Mouse (Mus musculus) limb, embryonic 11.5 days (tissue): ENCODE measurements at regions not wholly inside any gene's neighbourhood (a gene's known extent, or its start where the extent isn't known, plus 50 kb on each side); places are given as distances from the start of the nearest gene placed in this dataset.

Experiments used
- ATAC-seq: fragments of 200-750 bp; cut with Nextera tagmentation; 2 replicates; pipeline ENCODE4 v1.8.0; 2017; ENCODE audit warnings: low read depth; ENCODE audit not compliant: insufficient number of reproducible peaks, low FRiP score, low TSS enrichment
- DNase-seq: peaks from one replicate; pipeline ENCODE4 v3.0.0-alpha.2; 2015; ENCODE audit warnings: low spot score
- H3K27ac ChIP-seq: fragments of 300-500 bp; sonication (generic); replicated peaks from 2 replicates; pipeline ENCODE4 v1.5.1; 2014; ENCODE audit warnings: low read depth, mild to moderate bottlenecking, low read length
- H3K27me3 ChIP-seq: fragments of 300-500 bp; sonication (generic); 2 replicates; pipeline ENCODE4 v1.6.1; 2014; ENCODE audit warnings: mild to moderate bottlenecking, low read length, mixed read lengths; ENCODE audit not compliant: control insufficient read depth, insufficient read depth
- H3K36me3 ChIP-seq: fragments of 300-500 bp; sonication (generic); 2 replicates; pipeline ENCODE4 v1.6.1; 2014; ENCODE audit warnings: mild to moderate bottlenecking, low read length, moderate library complexity, mixed read lengths; ENCODE audit not compliant: control insufficient read depth, insufficient read depth
- H3K4me1 ChIP-seq: fragments of 300-500 bp; sonication (generic); 2 replicates; pipeline ENCODE4 v1.6.1; 2014; ENCODE audit warnings: low read length, mixed read lengths; ENCODE audit not compliant: control insufficient read depth, insufficient read depth
- H3K4me2 ChIP-seq: fragments of 300-500 bp; sonication (generic); 2 replicates; pipeline ENCODE4 v1.6.1; 2014; ENCODE audit warnings: low read depth, mild to moderate bottlenecking, moderate library complexity; ENCODE audit not compliant: severe bottlenecking
- H3K4me3 ChIP-seq: fragments of 300-500 bp; sonication (generic); 2 replicates; pipeline ENCODE4 v1.5.1; 2014; ENCODE audit warnings: low read depth, low read length
- H3K9ac ChIP-seq: fragments of 300-500 bp; sonication (generic); 2 replicates; pipeline ENCODE4 v1.6.1; 2014; ENCODE audit warnings: mild to moderate bottlenecking, low read length
- H3K9me3 ChIP-seq: fragments of 300-500 bp; sonication (generic); 2 replicates; pipeline ENCODE4 v1.6.1; 2016; ENCODE audit warnings: low read length; ENCODE audit not compliant: control insufficient read depth
- WGBS: fragments of 180-500 bp; shearing (Covaris S2); extraction: QIAGEN DNeasy Blood & Tissue Kit; methylation state at CpG from one replicate; pipeline ENCODE4 v1.1.7; 2014; 5-methylcytosine and 5-hydroxymethylcytosine counted together

GRCm38 (mm10) chr16:29734738-29735250 lies 155.7 kb downstream of the Opa1 start:
- peak overlapping the region; percentile 84 for H3K27ac ChIP-seq
- H3K27me3 ChIP-seq, result no peaks in the 10 kb centered on the region
- DNase-seq, result peak; percentile 85
- peak overlapping the region; percentile 35 for H3K4me2 ChIP-seq
- WGBS, result under 1% methylated on average over 11 of the region's 12 CpGs
- H3K4me3 ChIP-seq, result no peak overlapping the region
- H3K9me3 ChIP-seq, result no peaks in the 10 kb centered on the region
- peak; percentile 80 for ATAC-seq
- no peak overlapping the region for H3K9ac ChIP-seq
- H3K36me3 ChIP-seq, result no peaks in the 10 kb centered on the region
- peaks cover 39% of the 10 kb centered on the region for H3K4me1 ChIP-seq

- peak overlapping the region; percentile 35 for H3K4me2 ChIP-seq
- ATAC-seq, result peak; percentile 46
- 4% methylated on average over 12 of the region's 12 CpGs for WGBS
- no peak overlapping the region for H3K4me3 ChIP-seq
- H3K36me3 ChIP-seq, result no peaks in the 10 kb centered on the region
- DNase-seq, result peak; percentile 61
- H3K9me3 ChIP-seq, result no peaks in the 10 kb centered on the region
- no peak overlapping the region for H3K9ac ChIP-seq
- peaks cover 33% of the 10 kb centered on the region for H3K4me1 ChIP-seq
- H3K27me3 ChIP-seq, result no peaks in the 10 kb centered on the region
- H3K27ac ChIP-seq, result peak overlapping the region; percentile 81
Observed at GRCm38 (mm10) chr16:29735371-29736008, 156.4 kb downstream of the Opa1 start.

- no peak overlapping the region for H3K9ac ChIP-seq
- no peaks in the 10 kb centered on the region for H3K9me3 ChIP-seq
- H3K4me1 ChIP-seq, result peaks cover 33% of the 10 kb centered on the region
- WGBS, result 42% methylated on average over 9 of the region's 9 CpGs
- H3K4me2 ChIP-seq, result no peak overlapping the region
- no peaks in the 10 kb centered on the region for H3K27me3 ChIP-seq
- H3K4me3 ChIP-seq, result no peak overlapping the region
- no peaks in the 10 kb centered on the region for H3K36me3 ChIP-seq
- ATAC-seq (no peak), DNase-seq (no peak)
- H3K27ac ChIP-seq, result no peak overlapping the region
Observed at GRCm38 (mm10) chr16:29736211-29736610, 157.1 kb downstream of the Opa1 start.

- WGBS, result 84% methylated on average over 9 of the region's 9 CpGs
Observed at GRCm38 (mm10) chr16:29738075-29738474, 158.9 kb downstream of the Opa1 start.

GRCm38 (mm10) chr16:29742497-29743230 lies 163.5 kb downstream of the Opa1 start:
- no peak overlapping the region for H3K4me3 ChIP-seq
- DNase-seq (no peak), ATAC-seq (no peak)
- no peak overlapping the region for H3K4me2 ChIP-seq
- no peaks in the 10 kb centered on the region for H3K36me3 ChIP-seq
- H3K9ac ChIP-seq, result no peak overlapping the region
- WGBS, result 12% methylated on average over 14 of the region's 14 CpGs
- H3K4me1 ChIP-seq, result peaks cover 13% of the 10 kb centered on the region
- H3K27ac ChIP-seq, result no peak overlapping the region
- no peaks in the 10 kb centered on the region for H3K9me3 ChIP-seq
- no peaks in the 10 kb centered on the region for H3K27me3 ChIP-seq

More at GRCm38 (mm10) chr16:29738075-29738474, 158.9 kb downstream of the Opa1 start:
- Histone ChIP-seq H3K27me3 (no peaks in the 10 kb centered on the region), H3K4me1 (peaks cover 39% of the 10 kb centered on the region), H3K4me3 (no peak overlapping the region), H3K27ac (no peak overlapping the region), H3K9me3 (no peaks in the 10 kb centered on the region), H3K36me3 (no peaks in the 10 kb centered on the region), H3K4me2 (no peak overlapping the region), H3K9ac (no peak overlapping the region)
- ATAC-seq (no peak), DNase-seq (no peak)

- Histone ChIP-seq H3K4me2 (no peak overlapping the region), H3K27ac (no peak overlapping the region), H3K4me3 (no peak overlapping the region), H3K4me1 (peaks cover 13% of the 10 kb centered on the region), H3K27me3 (no peaks in the 10 kb centered on the region), H3K9ac (no peak overlapping the region), H3K9me3 (no peaks in the 10 kb centered on the region), H3K36me3 (no peaks in the 10 kb centered on the region)
- WGBS, result 91% methylated on average over 5 of the region's 5 CpGs
- ATAC-seq, result no peak
- DNase-seq, result no peak
Observed at GRCm38 (mm10) chr16:29745486-29745885, 166.4 kb downstream of the Opa1 start.

GRCm38 (mm10) chr16:29746245-29746644 lies 167.1 kb downstream of the Opa1 start:
- no peaks in the 10 kb centered on the region for H3K36me3 ChIP-seq
- no peak overlapping the region for H3K4me2 ChIP-seq
- ATAC-seq (peak; percentile 56; the same call in 1 of the 2 replicates), DNase-seq (no peak)
- H3K4me1 ChIP-seq, result peaks cover 13% of the 10 kb centered on the region
- H3K4me3 ChIP-seq, result no peak overlapping the region
- 68% methylated on average over 4 of the region's 4 CpGs for WGBS
- H3K9me3 ChIP-seq, result no peaks in the 10 kb centered on the region
- no peak overlapping the region; the same call in 1 of the 2 replicates for H3K27ac ChIP-seq
- no peak overlapping the region for H3K9ac ChIP-seq
- no peaks in the 10 kb centered on the region for H3K27me3 ChIP-seq

GRCm38 (mm10) chr16:29749167-29749566 lies 170.0 kb downstream of the Opa1 start:
- Histone ChIP-seq H3K4me2 (no peak overlapping the region), H3K27ac (no peak overlapping the region), H3K4me1 (peaks cover 5% of the 10 kb centered on the region), H3K9ac (no peak overlapping the region), H3K27me3 (no peaks in the 10 kb centered on the region), H3K9me3 (no peaks in the 10 kb centered on the region), H3K4me3 (no peak overlapping the region), H3K36me3 (no peaks in the 10 kb centered on the region)
- DNase-seq (no peak), ATAC-seq (peak; percentile 79; the same call in 1 of the 2 replicates)
- WGBS, result 46% methylated on average over 5 of the region's 5 CpGs
